Mouse (Mus musculus): Measurements from ENCODE around the gene Whrn. TPM values are rescaled to one million over a fixed set of nuclear protein-coding genes. Genes with fewer than 3 reads are reported as not detected.

The Whrn gene
- total and polyA plus RNA-seq, 2 experiments from 2014 or later = 1.7 to 5.5 TPM

- H3K27ac ChIP-seq (ENCODE audit: low read depth) = no peak overlapping the region
- H3K4me3 ChIP-seq (ENCODE audit: low read depth, low read length) = no peak overlapping the region
- H3K9ac ChIP-seq (replicated peaks; ENCODE audit: low read depth, low read length) = no peak overlapping the region
- H3K27me3 ChIP-seq (ENCODE audit: control insufficient read depth, insufficient read depth, low read length) = no peaks in the 10 kb centered on the region
- DNase-seq (ENCODE audit: low spot score) = no peak
- H3K9me3 ChIP-seq (replicated peaks; ENCODE audit: control insufficient read depth, low read length) = no peaks in the 10 kb centered on the region
- no peak overlapping the region for H3K4me2 ChIP-seq (ENCODE audit: low read depth, low read length)
- no peaks in the 10 kb centered on the region for H3K4me1 ChIP-seq (ENCODE audit: control insufficient read depth, insufficient read depth)
- H3K36me3 ChIP-seq (replicated peaks; ENCODE audit: control insufficient read depth, insufficient read depth, low read length) = no peaks in the 10 kb centered on the region
- 83% methylated on average over 5 of the region's 5 CpGs for WGBS
- ATAC-seq (ENCODE audit: insufficient read depth, low read depth) = no peak
- TF ChIP-seq EP300 (IDR thresholded peaks at IDR 0.05; ENCODE audit: low read depth) = no peak
- no peak for TF ChIP-seq CTCF (IDR thresholded peaks at IDR 0.05; ENCODE audit: low read depth)
Measured at GRCm38 (mm10) chr4:63431098-63431497, 64.7 kb downstream of the Whrn start.

GRCm38 (mm10) chr4:63430357-63430756, 65.4 kb downstream of the Whrn start:
- H3K36me3 ChIP-seq (replicated peaks; ENCODE audit: control insufficient read depth, insufficient read depth, low read length) = no peaks in the 10 kb centered on the region
- H3K27me3 ChIP-seq (ENCODE audit: control insufficient read depth, insufficient read depth, low read length) = no peaks in the 10 kb centered on the region
- H3K9me3 ChIP-seq (replicated peaks; ENCODE audit: control insufficient read depth, low read length) = no peaks in the 10 kb centered on the region
- H3K4me3 ChIP-seq (ENCODE audit: low read depth, low read length) = no peak overlapping the region
- no peaks in the 10 kb centered on the region for H3K4me1 ChIP-seq (ENCODE audit: control insufficient read depth, insufficient read depth)
- H3K4me2 ChIP-seq (ENCODE audit: low read depth, low read length) = no peak overlapping the region
- no peak overlapping the region for H3K27ac ChIP-seq (ENCODE audit: low read depth)
- 39% methylated on average over 3 of the region's 3 CpGs for WGBS
- no peak overlapping the region for H3K9ac ChIP-seq (replicated peaks; ENCODE audit: low read depth, low read length)
- no peak for DNase-seq (ENCODE audit: low spot score)
- ATAC-seq (ENCODE audit: insufficient read depth, low read depth) = no peak
- TF ChIP-seq CTCF (IDR thresholded peaks at IDR 0.05; ENCODE audit: low read depth) (no peak), EP300 (IDR thresholded peaks at IDR 0.05; ENCODE audit: low read depth) (no peak)

- H3K4me2 ChIP-seq (ENCODE audit: low read depth, low read length) = no peak overlapping the region
- 77% methylated on average over 8 of the region's 8 CpGs for WGBS
- no peak for ATAC-seq (ENCODE audit: insufficient read depth, low read depth)
Measured at GRCm38 (mm10) chr4:63426308-63426707, 69.5 kb downstream of the Whrn start.

DNA sequence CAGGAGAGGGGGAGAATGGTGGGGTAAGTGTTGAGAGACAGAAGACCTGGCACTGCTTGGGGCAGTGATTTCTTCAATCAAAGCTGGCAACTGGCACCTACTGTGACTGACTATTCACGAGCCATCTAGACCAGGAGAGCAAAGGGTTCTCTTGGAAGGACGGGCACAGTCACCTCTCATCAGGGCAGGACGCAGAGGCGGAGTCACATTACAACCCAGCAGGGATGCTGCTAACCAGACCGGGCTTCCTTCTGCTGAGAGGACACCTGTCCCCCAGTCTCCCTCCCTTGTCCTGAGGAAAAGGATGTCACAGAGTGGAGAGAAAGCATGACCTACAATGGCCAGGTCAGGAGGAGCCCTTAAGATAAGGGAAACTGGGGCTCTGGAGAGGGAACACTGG, 72.0 kb downstream of the Whrn start:
- TF ChIP-seq EP300 (IDR thresholded peaks at IDR 0.05; ENCODE audit: low read depth) (no peak), CTCF (IDR thresholded peaks at IDR 0.05; ENCODE audit: low read depth) (no peak)
- Histone ChIP-seq H3K4me2 (ENCODE audit: low read depth, low read length) (no peak overlapping the region), H3K36me3 (replicated peaks; ENCODE audit: control insufficient read depth, insufficient read depth, low read length) (no peaks in the 10 kb centered on the region), H3K4me1 (ENCODE audit: control insufficient read depth, insufficient read depth) (peaks cover 11% of the 10 kb centered on the region), H3K9me3 (replicated peaks; ENCODE audit: control insufficient read depth, low read length) (no peaks in the 10 kb centered on the region), H3K27ac (ENCODE audit: low read depth) (no peak overlapping the region), H3K4me3 (ENCODE audit: low read depth, low read length) (no peak overlapping the region), H3K9ac (replicated peaks; ENCODE audit: low read depth, low read length) (no peak overlapping the region), H3K27me3 (ENCODE audit: control insufficient read depth, insufficient read depth, low read length) (no peaks in the 10 kb centered on the region)
- 35% methylated on average over 5 of the region's 5 CpGs for WGBS
- ATAC-seq (ENCODE audit: insufficient read depth, low read depth) = no peak
- no peak for DNase-seq (ENCODE audit: low spot score)

More at GRCm38 (mm10) chr4:63426308-63426707, 69.5 kb downstream of the Whrn start:
- peaks cover 11% of the 10 kb centered on the region for H3K4me1 ChIP-seq (ENCODE audit: control insufficient read depth, insufficient read depth)
- no peaks in the 10 kb centered on the region for H3K36me3 ChIP-seq (replicated peaks; ENCODE audit: control insufficient read depth, insufficient read depth, low read length)
- H3K4me3 ChIP-seq (ENCODE audit: low read depth, low read length) = no peak overlapping the region
- H3K9ac ChIP-seq (replicated peaks; ENCODE audit: low read depth, low read length) = no peak overlapping the region
- TF ChIP-seq EP300 (IDR thresholded peaks at IDR 0.05; ENCODE audit: low read depth) = no peak
- TF ChIP-seq CTCF (IDR thresholded peaks at IDR 0.05; ENCODE audit: low read depth) = no peak
- H3K27me3 ChIP-seq (ENCODE audit: control insufficient read depth, insufficient read depth, low read length) = no peaks in the 10 kb centered on the region
- no peaks in the 10 kb centered on the region for H3K9me3 ChIP-seq (replicated peaks; ENCODE audit: control insufficient read depth, low read length)
- DNase-seq (ENCODE audit: low spot score) = no peak
- no peak overlapping the region for H3K27ac ChIP-seq (ENCODE audit: low read depth)

DNA sequence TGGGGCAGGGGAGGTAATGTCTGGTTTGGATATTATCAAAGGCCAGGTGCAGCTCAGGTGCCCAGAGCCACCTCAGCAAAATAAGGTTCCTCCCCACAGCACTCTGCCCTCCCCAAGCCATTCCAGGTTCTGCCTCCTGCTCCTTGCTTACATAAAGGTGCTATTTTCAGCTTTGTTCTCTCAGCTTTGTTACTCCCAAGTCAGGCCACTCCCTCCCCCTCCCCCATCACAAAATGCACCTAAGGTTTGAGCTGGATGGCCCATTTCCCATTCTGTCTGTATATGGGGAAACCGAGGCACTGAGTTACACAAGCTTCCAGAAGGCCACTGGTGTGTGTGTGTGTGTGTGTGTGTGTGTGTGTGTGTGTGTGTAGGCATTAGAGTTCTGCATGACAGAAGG, 72.6 kb downstream of the Whrn start:
- no peaks in the 10 kb centered on the region for H3K9me3 ChIP-seq (replicated peaks; ENCODE audit: control insufficient read depth, low read length)
- DNase-seq (ENCODE audit: low spot score) (no peak), ATAC-seq (ENCODE audit: insufficient read depth, low read depth) (no peak)
- H3K27me3 ChIP-seq (ENCODE audit: control insufficient read depth, insufficient read depth, low read length) = peaks cover under 1% of the 10 kb centered on the region; the same call in 1 of the 2 replicates
- no peak overlapping the region for H3K9ac ChIP-seq (replicated peaks; ENCODE audit: low read depth, low read length)
- H3K4me2 ChIP-seq (ENCODE audit: low read depth, low read length) = no peak overlapping the region
- no peak overlapping the region for H3K4me3 ChIP-seq (ENCODE audit: low read depth, low read length)
- no peaks in the 10 kb centered on the region for H3K36me3 ChIP-seq (replicated peaks; ENCODE audit: control insufficient read depth, insufficient read depth, low read length)
- no peak for TF ChIP-seq CTCF (IDR thresholded peaks at IDR 0.05; ENCODE audit: low read depth)
- no peak for TF ChIP-seq EP300 (IDR thresholded peaks at IDR 0.05; ENCODE audit: low read depth)
- peaks cover 11% of the 10 kb centered on the region for H3K4me1 ChIP-seq (ENCODE audit: control insufficient read depth, insufficient read depth)
- 53% methylated on average over 1 of the region's 1 CpGs for WGBS
- no peak overlapping the region for H3K27ac ChIP-seq (ENCODE audit: low read depth)
